Mouse (Mus musculus): ENCODE results near the gene Pla2g4a. TPM values are rescaled to one million over a fixed set of nuclear protein-coding genes. Genes with fewer than 3 reads are reported as not detected.

Gene Pla2g4a
- polyA plus RNA-seq, 2 experiments, result 3.9 to 8.2 TPM

DNA sequence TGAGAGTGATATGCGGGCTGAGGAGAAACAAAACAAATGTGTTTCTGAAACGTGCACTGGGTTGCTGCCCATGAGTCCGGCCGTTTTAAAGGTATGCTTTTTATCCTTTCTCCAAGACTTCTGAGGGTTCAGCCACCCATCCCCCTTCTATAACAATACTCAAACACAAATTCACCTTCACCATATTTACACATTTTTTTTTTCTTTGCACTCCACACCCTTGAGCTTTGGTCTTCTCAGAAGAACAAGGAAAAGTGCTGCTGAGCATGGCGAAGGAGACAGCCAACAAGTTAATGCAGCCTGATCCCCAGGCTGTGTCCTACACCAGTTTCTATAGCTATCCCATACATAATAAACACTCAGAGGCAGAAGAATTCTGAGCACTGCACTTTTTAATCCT lies 39.8 kb downstream of the Pla2g4a start:
- TF ChIP-seq EP300 (IDR thresholded peaks at IDR 0.05; ENCODE audit: low read depth) (no peak), CTCF (IDR thresholded peaks at IDR 0.05; ENCODE audit: low read depth) (no peak)
- H3K4me1 ChIP-seq (replicated peaks; ENCODE audit: control insufficient read depth in 2 of 2, insufficient read depth in 2 of 2, low read length in 1 of 2), result no peaks in the 10 kb centered on the region
- ATAC-seq (ENCODE audit: insufficient read depth) (no peak), DNase-seq (ENCODE audit: low read depth in 3 of 3, low spot score in 3 of 3) (no peak)
- H3K4me2 ChIP-seq (ENCODE audit: low read depth), result no peak overlapping the region
- no peaks in the 10 kb centered on the region for H3K36me3 ChIP-seq (replicated peaks; ENCODE audit: control insufficient read depth, insufficient read depth, low read depth)
- 75% methylated on average over 5 of the region's 5 CpGs for WGBS (ENCODE audit: insufficient replicate concordance)
- no peak overlapping the region for H3K9ac ChIP-seq (replicated peaks)
- no peaks in the 10 kb centered on the region for H3K27me3 ChIP-seq (ENCODE audit: control insufficient read depth, insufficient read depth, low read length)
- no peaks in the 10 kb centered on the region for H3K9me3 ChIP-seq (ENCODE audit: control insufficient read depth, low read length)
- H3K27ac ChIP-seq, result no peak overlapping the region
- H3K4me3 ChIP-seq (ENCODE audit: insufficient read depth in 1 of 2, low read depth in 2 of 2, low read length in 2 of 2), result no peak overlapping the region

GRCm38 (mm10) chr1:149919301-149919700 lies 41.8 kb downstream of the Pla2g4a start:
- Histone ChIP-seq H3K27ac (no peak overlapping the region), H3K4me2 (ENCODE audit: low read depth) (no peak overlapping the region), H3K4me1 (replicated peaks; ENCODE audit: control insufficient read depth in 2 of 2, insufficient read depth in 2 of 2, low read length in 1 of 2) (no peaks in the 10 kb centered on the region), H3K4me3 (ENCODE audit: insufficient read depth in 1 of 2, low read depth in 2 of 2, low read length in 2 of 2) (no peak overlapping the region), H3K9ac (replicated peaks) (no peak overlapping the region), H3K27me3 (ENCODE audit: control insufficient read depth, insufficient read depth, low read length) (no peaks in the 10 kb centered on the region), H3K36me3 (replicated peaks; ENCODE audit: control insufficient read depth, insufficient read depth, low read depth) (no peaks in the 10 kb centered on the region), H3K9me3 (ENCODE audit: control insufficient read depth, low read length) (no peaks in the 10 kb centered on the region)
- ATAC-seq (ENCODE audit: insufficient read depth) (no peak), DNase-seq (ENCODE audit: low read depth in 3 of 3, low spot score in 3 of 3) (no peak)
- WGBS (ENCODE audit: insufficient replicate concordance), result 79% methylated on average over 7 of the region's 7 CpGs
- TF ChIP-seq EP300 (IDR thresholded peaks at IDR 0.05; ENCODE audit: low read depth) (no peak), CTCF (IDR thresholded peaks at IDR 0.05; ENCODE audit: low read depth) (no peak)

GRCm38 (mm10) chr1:149912984-149913383 lies 48.1 kb downstream of the Pla2g4a start:
- no peak for DNase-seq (ENCODE audit: low read depth in 3 of 3, low spot score in 3 of 3)
- H3K27me3 ChIP-seq (ENCODE audit: control insufficient read depth, insufficient read depth, low read length), result no peaks in the 10 kb centered on the region
- ATAC-seq (ENCODE audit: insufficient read depth), result no peak
- no peaks in the 10 kb centered on the region for H3K9me3 ChIP-seq (ENCODE audit: control insufficient read depth, low read length)
- WGBS (ENCODE audit: insufficient replicate concordance), result 47% methylated on average over 4 of the region's 4 CpGs
- no peak overlapping the region for H3K4me2 ChIP-seq (ENCODE audit: low read depth)
- no peak overlapping the region for H3K9ac ChIP-seq (replicated peaks)
- TF ChIP-seq EP300 (IDR thresholded peaks at IDR 0.05; ENCODE audit: low read depth) (no peak), CTCF (IDR thresholded peaks at IDR 0.05; ENCODE audit: low read depth) (no peak)
- no peaks in the 10 kb centered on the region for H3K36me3 ChIP-seq (replicated peaks; ENCODE audit: control insufficient read depth, insufficient read depth, low read depth)
- no peak overlapping the region for H3K4me3 ChIP-seq (ENCODE audit: insufficient read depth in 1 of 2, low read depth in 2 of 2, low read length in 2 of 2)
- H3K4me1 ChIP-seq (replicated peaks; ENCODE audit: control insufficient read depth in 2 of 2, insufficient read depth in 2 of 2, low read length in 1 of 2), result no peaks in the 10 kb centered on the region
- H3K27ac ChIP-seq, result no peak overlapping the region

- H3K4me2 ChIP-seq (ENCODE audit: low read depth), result no peak overlapping the region
- no peak overlapping the region for H3K4me3 ChIP-seq (ENCODE audit: insufficient read depth in 1 of 2, low read depth in 2 of 2, low read length in 2 of 2)
- H3K4me1 ChIP-seq (replicated peaks; ENCODE audit: control insufficient read depth in 2 of 2, insufficient read depth in 2 of 2, low read length in 1 of 2), result no peaks in the 10 kb centered on the region
- H3K9me3 ChIP-seq (ENCODE audit: control insufficient read depth, low read length), result no peaks in the 10 kb centered on the region
- H3K27ac ChIP-seq, result no peak overlapping the region
- TF ChIP-seq CTCF (IDR thresholded peaks at IDR 0.05; ENCODE audit: low read depth) (no peak), EP300 (IDR thresholded peaks at IDR 0.05; ENCODE audit: low read depth) (no peak)
- DNase-seq (ENCODE audit: low read depth in 3 of 3, low spot score in 3 of 3) (no peak), ATAC-seq (ENCODE audit: insufficient read depth) (no peak; the same call in 1 of the 2 replicates)
- H3K36me3 ChIP-seq (replicated peaks; ENCODE audit: control insufficient read depth, insufficient read depth, low read depth), result no peaks in the 10 kb centered on the region
- no peak overlapping the region for H3K9ac ChIP-seq (replicated peaks)
- 47% methylated on average over 4 of the region's 4 CpGs for WGBS (ENCODE audit: insufficient replicate concordance)
- H3K27me3 ChIP-seq (ENCODE audit: control insufficient read depth, insufficient read depth, low read length), result no peaks in the 10 kb centered on the region
Measured at GRCm38 (mm10) chr1:149911050-149911449, 50.0 kb downstream of the Pla2g4a start.

DNA sequence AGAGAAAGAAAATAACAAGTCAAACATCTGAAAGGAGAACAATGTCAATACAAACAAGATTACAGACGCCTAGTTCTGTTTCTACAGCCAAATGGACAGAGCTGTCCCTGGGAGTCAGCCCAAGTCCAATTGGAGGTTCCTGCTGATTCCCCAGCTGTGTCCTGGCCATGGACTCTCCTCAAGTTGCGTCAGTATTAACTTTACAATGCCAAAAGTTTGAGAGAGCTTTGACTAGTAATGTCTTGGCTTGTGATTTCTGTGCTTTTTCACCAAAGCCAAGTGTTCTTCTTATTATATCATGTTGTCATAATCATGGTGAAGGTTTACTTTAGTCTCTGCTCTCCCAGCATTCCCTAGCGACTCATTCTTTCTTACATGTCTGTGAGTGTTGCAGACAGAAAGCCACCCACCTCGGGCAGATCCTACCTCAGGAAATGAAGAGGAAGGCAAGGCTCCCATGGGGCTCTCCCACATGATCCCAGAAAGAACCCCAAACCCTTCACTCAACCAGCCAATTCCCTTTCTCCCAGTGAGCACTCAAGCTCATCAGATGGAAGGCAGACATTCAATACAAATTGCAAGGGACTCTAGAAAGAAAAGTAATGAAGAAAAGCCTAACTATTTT lies 63.0 kb downstream of the Pla2g4a start:
- Histone ChIP-seq H3K27ac (no peak overlapping the region), H3K36me3 (replicated peaks; ENCODE audit: control insufficient read depth, insufficient read depth, low read depth) (no peaks in the 10 kb centered on the region), H3K9me3 (ENCODE audit: control insufficient read depth, low read length) (no peaks in the 10 kb centered on the region), H3K27me3 (ENCODE audit: control insufficient read depth, insufficient read depth, low read length) (no peaks in the 10 kb centered on the region), H3K4me1 (replicated peaks; ENCODE audit: control insufficient read depth in 2 of 2, insufficient read depth in 2 of 2, low read length in 1 of 2) (no peaks in the 10 kb centered on the region), H3K4me3 (ENCODE audit: insufficient read depth in 1 of 2, low read depth in 2 of 2, low read length in 2 of 2) (no peak overlapping the region), H3K4me2 (ENCODE audit: low read depth) (no peak overlapping the region), H3K9ac (replicated peaks) (no peak overlapping the region)
- ATAC-seq (ENCODE audit: insufficient read depth), result no peak
- no peak for DNase-seq (ENCODE audit: low read depth in 3 of 3, low spot score in 3 of 3)
- no peak for TF ChIP-seq CTCF (IDR thresholded peaks at IDR 0.05; ENCODE audit: low read depth)
- TF ChIP-seq EP300 (IDR thresholded peaks at IDR 0.05; ENCODE audit: low read depth), result no peak
- 59% methylated on average over 4 of the region's 4 CpGs for WGBS (ENCODE audit: insufficient replicate concordance)
